Mouse (Mus musculus) cerebellum, adult 2 months (tissue): ENCODE data around the gene Gm45233.

Experiments
- CTCF ChIP-seq: fragments of 200-500 bp; IDR thresholded peaks from 2 replicates; pipeline ENCODE4 v1.5.1; 2011; ENCODE audit warnings: low read depth, mild to moderate bottlenecking, control low read depth, low read length, moderate library complexity, borderline replicate concordance; ENCODE audit not compliant: insufficient read depth
- POLR2A ChIP-seq: fragments of 200-500 bp; IDR thresholded peaks from 2 replicates; pipeline ENCODE4 v1.6.1; 2011; ENCODE audit warnings: low read length, control low read depth, borderline replicate concordance; ENCODE audit not compliant: insufficient read depth

GRCm38 (mm10) chr7:43454371-43454770 is 10.4 kb downstream of the Gm45233 start:
- no peak for TF ChIP-seq POLR2A
- TF ChIP-seq CTCF, result no peak
